Mouse (Mus musculus) ES-Bruce4 (cell line): Measurements from ENCODE around the gene Eno2.

ENCODE experiments used
- CTCF ChIP-seq: IDR thresholded peaks from one replicate; pipeline ENCODE4 v1.8.1; 2011; ENCODE audit warnings: low read depth, low read length
- POLR2A ChIP-seq: IDR thresholded peaks from one replicate; pipeline ENCODE4 v1.8.1; 2011; ENCODE audit warnings: low read length; ENCODE audit not compliant: insufficient read depth

GRCm38 (mm10) chr6:124789519-124789918 is 20.0 kb upstream of the Eno2 start:
- TF ChIP-seq POLR2A (no peak), CTCF (no peak)
